Mouse (Mus musculus) G1E-ER4 (cell line): Measurements from ENCODE around the gene Nbea. TPM values are rescaled to one million over a fixed set of nuclear protein-coding genes. Genes with fewer than 3 reads are reported as not detected.

ENCODE experiments used
- GATA1 ChIP-seq: IDR thresholded peaks from one replicate; pipeline ENCODE4 v1.8.0; 2012; ENCODE audit warnings: low read length, inconsistent platforms
- polyA plus RNA-seq: library from polyadenylated mRNA; stranded (reverse); fragments of >175 nt; gene quantifications from 2 replicates; pipeline ENCODE4 v1.2.3, GENCODE M21; 2012

Nbea gene
- polyA plus RNA-seq, 1 experiment: not detected

GRCm38 (mm10) chr3:55648299-55648698 lies 535.2 kb downstream of the Nbea start:
- TF ChIP-seq GATA1: no peak

DNA sequence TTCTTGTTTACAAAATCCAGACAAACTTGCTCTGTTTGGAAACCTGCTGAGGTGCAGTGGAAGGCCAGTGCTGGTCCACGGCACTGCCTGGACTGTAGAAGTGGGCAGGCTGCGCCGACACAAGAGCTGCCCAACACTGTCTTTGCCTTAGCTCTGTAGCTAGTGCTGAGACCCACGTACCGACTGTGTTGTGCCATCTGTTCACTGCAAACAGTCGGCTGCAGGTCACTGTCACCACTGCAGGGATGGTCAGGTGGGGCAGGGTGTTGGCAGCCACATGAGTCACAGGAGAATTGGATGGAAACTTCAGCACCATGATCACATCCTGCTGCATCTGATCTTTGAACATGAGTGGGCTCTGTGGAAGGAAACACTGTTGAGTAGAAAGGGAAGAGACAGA lies 536.3 kb downstream of the Nbea start:
- TF ChIP-seq GATA1: no peak

DNA sequence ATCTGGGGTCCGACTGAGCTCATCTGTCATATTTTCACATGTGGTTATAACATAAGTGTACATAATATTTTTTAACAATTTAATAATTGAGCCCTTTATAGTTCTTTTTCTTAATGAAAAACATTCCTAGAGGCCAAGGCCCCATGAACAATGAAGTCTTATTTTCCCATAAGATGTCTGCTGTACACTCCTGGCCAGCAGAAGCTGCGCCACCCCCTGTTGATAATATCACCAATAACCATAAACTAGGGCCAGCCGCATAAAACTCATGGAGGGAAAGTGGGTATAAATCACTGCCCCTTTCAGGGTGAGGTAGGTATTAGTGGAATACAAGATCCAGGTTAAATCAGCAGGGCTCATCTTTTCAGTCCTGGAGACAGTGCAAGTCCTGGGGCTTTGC lies 537.1 kb downstream of the Nbea start:
- no peak for TF ChIP-seq GATA1

- TF ChIP-seq GATA1: no peak
Observed at GRCm38 (mm10) chr3:55644035-55644618, 539.4 kb downstream of the Nbea start.

GRCm38 (mm10) chr3:55637660-55638059 lies 545.8 kb downstream of the Nbea start:
- no peak for TF ChIP-seq GATA1

DNA sequence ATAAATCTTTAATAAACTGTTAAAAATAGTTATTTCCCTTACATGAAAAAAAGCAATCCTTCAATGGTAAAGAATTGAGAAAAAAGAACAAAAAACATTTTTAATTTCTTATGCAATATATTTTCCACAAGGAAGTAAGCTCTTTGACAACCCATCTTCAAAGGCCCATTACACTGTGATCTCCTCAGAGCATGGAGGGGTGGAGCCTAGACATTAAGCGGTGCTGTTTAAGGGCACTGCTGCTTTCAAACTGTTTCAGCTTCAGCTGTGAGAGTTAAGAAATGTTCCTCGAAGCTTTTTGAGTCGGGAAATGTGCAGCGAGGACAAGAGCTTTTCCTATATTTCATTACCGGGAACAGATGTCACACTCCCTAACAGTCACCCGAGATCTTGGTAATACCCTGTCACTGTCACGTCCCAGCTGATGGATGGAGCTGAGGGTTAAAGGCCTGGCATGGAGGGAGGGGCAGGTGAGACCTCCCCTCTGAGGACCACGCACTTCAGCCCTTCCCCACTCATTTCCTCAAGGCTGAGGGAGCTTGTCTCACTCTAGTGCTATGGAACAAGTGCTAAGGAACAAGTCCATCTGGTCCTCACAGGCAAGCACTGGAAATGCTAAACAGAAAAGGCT lies 547.8 kb downstream of the Nbea start:
- TF ChIP-seq GATA1: no peak

- TF ChIP-seq GATA1: no peak
Observed at GRCm38 (mm10) chr3:55627054-55627453, 556.4 kb downstream of the Nbea start.

DNA sequence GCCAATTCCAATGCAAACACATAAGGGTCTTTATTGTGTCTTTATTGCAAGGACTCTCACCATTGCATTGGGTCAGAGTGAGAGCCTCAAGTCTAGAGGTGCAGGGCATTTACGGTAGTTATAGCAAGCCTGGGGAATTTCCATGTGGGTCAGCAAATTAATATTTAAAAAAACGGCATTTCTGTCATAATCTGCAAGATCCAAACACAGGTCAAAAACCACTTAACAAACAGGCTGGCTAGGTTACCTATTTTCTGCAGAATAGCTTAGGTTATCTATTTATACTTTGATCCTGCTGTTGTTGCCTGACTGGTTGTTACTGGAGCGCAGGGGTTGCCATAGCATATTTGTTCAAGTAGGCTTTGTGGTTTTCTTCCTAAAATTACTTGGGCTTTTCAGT lies 565.1 kb downstream of the Nbea start:
- TF ChIP-seq GATA1: no peak

DNA sequence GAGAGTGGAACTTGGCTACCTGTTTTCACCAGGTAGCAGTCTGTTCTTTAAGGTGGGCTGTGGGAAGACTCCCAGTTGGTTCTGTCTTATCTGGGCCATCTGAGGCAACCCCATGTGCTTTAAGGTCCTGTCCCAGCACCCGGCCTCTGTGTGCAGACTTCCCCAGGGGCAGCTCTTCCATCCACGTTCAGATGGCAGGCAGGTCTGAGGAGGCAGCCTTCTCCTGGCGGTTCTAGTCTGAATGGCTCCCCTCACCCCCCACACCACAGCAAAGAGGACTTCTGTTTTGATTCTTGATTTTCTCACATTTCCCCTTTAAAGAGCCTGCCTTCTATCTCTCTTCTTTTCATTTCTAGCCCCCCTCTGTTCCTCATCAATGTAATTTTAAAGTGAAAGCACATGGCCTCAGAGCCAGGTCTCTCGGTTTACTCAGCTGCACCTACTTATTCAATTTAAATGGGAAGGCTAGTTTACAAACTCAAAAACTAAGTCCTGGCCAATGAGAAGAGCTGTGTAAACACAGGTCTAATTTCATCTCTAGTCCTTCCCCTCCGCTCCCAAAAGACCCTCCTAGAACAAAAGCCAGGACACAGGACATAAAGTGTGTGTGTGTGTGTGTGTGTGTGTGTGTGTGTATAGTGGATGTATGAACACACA lies 570.9 kb downstream of the Nbea start:
- no peak for TF ChIP-seq GATA1

DNA sequence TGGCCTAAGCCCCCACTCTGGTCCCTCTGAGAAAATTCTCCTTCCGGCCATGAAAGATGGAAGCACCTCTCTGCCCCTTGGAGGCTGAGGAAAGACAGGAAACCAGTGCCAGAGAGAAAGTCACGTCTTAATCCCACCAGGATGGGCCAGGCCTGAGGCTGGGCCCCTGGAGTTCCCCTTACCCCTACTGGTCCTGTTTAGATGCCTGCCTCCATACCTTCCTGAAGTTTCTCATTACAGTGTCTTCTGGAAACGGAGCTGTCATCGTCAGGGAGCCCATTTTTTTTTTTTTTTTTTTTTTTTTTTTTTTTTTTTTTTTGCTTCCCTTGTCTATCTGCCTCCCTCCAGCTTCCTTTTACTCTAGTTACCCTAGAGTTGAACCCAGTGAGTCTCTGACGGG lies 571.5 kb downstream of the Nbea start:
- TF ChIP-seq GATA1: no peak

- TF ChIP-seq GATA1: no peak
Observed at GRCm38 (mm10) chr3:55610191-55610590, 573.3 kb downstream of the Nbea start.

GRCm38 (mm10) chr3:55600286-55600685 lies 583.2 kb downstream of the Nbea start:
- TF ChIP-seq GATA1: no peak

DNA sequence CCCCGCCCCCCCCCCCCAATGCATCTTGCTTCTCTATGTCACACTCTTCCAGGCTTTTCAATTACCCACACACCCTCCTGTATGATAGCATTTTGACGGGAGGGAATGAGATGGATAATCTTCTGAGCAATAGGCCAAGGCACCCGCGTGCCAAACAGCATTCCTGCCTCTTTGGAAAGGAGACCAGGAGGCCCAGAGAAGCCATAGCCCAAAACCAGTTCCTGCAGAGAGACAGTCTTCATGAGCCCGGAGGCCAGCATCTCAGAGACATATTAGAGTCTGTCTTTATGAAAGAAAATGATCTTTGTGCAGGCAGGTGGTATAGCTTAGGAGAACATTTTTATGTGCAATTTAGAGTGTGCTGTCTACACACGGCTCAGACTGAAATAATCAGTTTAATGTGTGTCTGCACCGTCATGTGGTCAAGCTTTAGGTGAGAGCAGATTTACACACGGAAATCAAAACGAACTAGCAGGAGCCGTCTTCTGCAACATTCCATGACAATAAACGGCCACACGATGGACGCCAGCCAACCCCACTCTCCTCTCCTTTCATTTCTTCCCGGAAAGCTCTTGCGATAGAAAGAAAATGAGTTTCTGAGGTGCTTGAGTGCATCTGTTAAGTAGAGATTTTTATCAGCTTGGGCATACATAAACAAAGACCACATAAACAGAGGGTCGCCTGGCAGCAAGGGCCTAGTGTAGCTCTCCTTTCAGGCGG lies 584.0 kb downstream of the Nbea start:
- TF ChIP-seq GATA1: no peak

- no peak for TF ChIP-seq GATA1
Observed at GRCm38 (mm10) chr3:55598681-55599080, 584.8 kb downstream of the Nbea start.

- TF ChIP-seq GATA1: no peak
Observed at GRCm38 (mm10) chr3:55593312-55593711, 590.2 kb downstream of the Nbea start.

DNA sequence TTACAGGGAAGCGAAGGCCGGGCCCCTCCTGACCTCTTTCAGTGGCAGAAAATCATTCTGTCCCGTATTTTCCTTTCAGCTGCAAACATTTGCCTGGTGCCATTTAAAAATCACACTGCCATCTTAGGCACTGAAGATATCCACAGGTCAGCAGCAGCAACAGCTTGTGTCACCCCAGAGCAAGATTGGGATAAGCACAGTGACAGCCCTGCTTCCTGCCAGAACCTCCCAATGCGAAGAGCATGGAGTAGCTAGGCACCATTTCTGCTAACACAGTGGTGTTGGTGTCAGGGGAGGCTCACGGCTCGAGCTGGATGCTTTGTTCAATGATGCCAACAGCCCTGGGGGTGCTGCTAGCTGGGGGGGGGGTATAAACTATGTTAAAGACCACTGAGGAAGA lies 592.8 kb downstream of the Nbea start:
- no peak for TF ChIP-seq GATA1
